Mouse (Mus musculus): ENCODE measurements around the gene Pcyox1.

Pcyox1 gene

DNA sequence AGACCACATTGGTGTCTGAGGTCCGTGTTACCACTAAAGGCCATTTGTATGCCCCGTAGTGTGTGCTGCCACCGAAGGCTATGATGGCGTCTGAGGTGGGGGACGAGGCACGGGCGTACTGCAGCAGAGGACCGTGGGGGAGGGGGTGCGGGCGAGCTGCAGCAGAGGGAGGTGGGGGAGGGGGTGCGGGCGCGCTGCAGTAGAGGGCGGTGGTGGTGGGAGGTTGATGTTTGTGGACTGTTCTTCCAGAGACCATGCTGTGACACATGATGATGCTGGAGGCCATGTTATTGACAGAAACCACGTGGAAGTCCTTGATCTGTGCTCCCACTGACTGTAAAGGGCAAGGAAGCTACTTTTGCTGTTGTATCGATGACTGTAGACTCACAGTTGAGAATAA, 13.6 kb downstream of the Pcyox1 start:
- no peak for TF ChIP-seq GATA4 (IDR thresholded peaks at IDR 0.05; ENCODE audit: insufficient replicate concordance, low read length)

DNA sequence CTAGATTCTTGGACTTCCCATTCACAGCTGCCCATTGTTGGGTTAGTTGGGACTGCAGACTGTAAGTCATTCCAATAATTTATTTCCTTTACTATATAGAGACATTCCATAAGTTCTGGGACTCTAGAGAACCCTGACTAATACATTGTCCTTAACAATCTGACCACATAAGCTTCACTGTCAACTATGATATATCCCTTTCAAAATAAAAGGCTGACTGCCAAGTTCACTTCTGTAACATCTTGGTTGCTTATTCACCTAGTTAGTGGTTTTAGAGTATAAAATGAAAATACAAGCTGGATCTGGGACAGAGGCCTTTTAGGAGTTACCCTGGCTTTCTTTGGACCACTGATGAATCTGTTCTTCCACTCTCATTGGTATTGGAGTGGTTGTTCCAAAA, 14.4 kb downstream of the Pcyox1 start:
- no peak for TF ChIP-seq GATA4 (IDR thresholded peaks at IDR 0.05; ENCODE audit: insufficient replicate concordance, low read length)

DNA sequence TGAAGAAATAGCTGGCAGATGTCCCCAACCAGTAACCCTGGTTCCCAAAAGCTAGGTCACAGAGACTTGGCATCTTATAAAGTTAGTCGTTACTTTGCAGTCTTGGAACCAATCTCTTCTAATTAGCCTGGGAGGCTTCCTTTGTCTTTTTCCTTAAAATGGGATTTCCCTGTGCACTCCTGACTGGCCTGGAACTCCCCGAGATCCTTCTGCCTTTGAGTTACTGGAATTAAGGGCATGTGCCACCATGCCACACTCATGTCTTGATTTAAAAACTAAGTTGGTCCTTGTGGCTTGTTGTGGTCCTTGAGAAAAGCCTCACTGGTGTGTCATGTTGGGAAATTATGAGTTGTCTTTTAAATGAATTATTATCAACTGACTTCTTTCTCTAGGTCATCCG, 18.6 kb downstream of the Pcyox1 start:
- no peak for TF ChIP-seq GATA4 (IDR thresholded peaks at IDR 0.05; ENCODE audit: insufficient replicate concordance, low read length)

DNA sequence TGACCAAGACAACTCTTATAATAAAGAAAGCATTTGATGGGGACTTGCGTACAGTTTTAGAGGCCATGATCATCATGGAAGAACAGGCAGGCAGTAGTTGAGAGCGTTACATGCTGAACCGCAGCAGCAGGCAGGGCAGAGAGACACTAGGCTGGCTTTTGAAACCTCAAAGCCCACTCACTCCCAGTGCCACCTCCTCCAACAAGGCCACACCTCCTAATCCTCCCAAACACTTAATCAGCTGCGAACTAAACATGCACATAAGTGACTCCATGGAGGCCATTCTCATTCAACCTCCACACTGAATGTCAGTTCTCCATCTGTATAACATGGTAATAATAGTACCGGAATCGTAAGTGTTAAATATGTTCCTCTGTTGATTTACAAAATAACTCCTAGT, 23.4 kb downstream of the Pcyox1 start:
- no peak for TF ChIP-seq GATA4 (IDR thresholded peaks at IDR 0.05; ENCODE audit: insufficient replicate concordance, low read length)

DNA sequence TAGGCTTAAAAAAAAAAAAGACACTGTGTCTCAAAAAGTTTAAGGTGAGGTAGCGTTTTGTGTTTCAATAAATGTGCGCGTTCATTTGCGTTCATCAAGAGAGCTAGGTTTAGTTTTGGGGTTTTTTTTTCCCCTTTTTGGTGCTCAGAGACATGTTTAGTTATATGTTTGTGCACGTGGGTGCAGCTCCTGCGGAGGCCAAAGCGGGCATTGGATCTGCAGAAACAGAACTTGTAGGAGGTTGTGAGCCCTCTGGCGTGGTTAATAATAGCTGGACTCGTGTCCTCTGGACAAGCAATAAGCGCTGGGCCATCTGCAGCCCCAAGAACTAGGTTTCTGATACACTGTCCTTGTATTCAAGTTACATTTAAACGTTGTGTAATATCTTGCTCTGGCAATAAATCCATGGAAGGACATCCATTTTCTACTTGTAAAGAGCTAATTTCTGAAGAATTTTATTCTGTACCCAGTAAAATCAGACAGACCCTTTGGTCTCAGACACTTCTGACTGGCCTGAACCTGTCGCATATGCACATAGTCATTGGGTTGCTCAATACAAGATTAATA, 24.9 kb downstream of the Pcyox1 start:
- TF ChIP-seq GATA4 (IDR thresholded peaks at IDR 0.05; ENCODE audit: insufficient replicate concordance, low read length): no peak

DNA sequence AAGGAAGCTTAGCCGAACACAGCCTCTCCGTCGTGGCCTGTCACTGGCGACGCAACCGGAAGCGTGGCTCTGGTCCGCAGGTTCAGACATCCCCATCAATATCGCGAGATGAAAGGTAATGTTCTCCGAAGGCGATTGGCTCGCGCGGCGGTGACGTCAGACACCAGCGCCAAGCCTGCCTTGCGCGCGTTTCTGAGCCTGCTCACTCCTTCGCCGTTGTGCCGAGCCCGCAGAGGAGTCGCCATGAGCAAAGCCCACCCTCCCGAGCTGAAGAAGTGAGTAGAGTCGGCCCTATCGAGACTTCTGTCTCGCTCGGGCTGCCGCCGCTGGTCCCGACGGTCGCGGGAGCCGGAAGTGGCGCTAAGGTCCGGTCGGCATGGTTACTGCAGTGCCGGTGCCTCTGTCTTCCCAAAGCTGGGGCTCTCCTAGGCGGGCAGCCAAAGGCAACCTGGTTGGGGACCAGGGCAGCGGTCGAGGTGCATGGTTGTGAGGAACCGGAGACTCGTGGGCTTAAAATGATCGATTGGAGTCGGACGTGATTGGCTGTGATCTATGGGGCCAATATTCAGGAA, 25.5 kb downstream of the Pcyox1 start:
- TF ChIP-seq GATA4 (IDR thresholded peaks at IDR 0.05; ENCODE audit: insufficient replicate concordance, low read length): peak; percentile 53; the same call in 1 of the 2 replicates

DNA sequence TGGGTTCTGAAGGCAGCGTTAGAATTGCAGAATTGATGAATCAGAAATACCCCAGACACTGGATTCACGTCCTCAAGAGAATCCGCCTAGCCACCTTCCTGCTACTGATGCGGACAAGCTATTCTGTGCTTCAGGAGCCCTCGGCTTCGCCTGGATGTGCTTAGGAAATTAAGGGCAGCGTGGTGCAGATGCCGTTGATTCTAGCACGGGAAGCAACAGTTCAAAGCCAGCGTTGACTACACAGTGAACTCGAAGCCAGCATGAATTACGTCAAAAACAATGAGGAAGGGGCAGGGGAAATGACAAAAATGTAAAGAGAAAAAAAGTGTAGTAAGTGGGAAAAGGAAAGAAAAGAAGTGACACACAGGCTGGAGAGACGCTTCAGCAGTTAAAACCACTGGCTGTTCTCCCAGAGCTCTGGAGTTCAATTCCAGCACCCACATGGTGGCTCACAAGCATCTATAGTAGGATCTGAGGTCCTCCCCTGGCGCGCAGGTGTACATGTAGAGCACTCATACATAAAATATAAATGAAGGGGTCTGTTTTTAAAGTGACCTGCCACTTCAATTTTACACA, 26.1 kb downstream of the Pcyox1 start, which contains the start of gene Snrpg:
Gene Snrpg (plus strand): TSS at position 541 of the 576 bp plus-strand sequence.
- TF ChIP-seq GATA4 (IDR thresholded peaks at IDR 0.05; ENCODE audit: insufficient replicate concordance, low read length): no peak

DNA sequence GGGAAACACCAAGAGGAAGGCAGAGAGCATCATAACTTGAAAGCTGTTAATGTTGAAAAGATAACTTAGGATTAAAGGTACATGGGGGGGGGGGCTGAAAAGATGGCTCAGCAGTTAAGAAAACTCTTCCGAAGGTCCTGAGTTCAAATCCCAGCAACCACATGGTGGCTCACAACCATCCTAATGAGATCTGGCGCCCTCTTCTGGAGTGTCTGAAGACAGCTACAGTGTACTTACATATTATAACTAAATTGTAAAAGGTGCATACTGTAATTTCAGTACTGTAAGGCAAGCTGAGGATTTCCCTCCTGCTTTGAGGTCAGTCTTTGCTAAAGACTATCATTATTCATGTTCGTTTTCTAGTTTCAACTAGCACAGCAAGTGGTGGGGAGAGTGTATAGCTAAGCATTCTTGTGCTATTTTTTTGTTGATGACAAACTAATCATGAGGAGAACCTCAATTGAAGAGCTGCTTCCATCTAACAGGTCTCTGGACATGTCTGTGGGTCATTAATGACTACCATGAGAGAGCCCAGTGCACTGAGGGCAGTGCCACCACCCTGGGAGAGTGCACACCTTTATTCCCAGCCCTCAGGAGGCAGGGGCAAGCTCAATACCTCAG, 26.8 kb downstream of the Pcyox1 start:
- TF ChIP-seq GATA4 (IDR thresholded peaks at IDR 0.05; ENCODE audit: insufficient replicate concordance, low read length): no peak

DNA sequence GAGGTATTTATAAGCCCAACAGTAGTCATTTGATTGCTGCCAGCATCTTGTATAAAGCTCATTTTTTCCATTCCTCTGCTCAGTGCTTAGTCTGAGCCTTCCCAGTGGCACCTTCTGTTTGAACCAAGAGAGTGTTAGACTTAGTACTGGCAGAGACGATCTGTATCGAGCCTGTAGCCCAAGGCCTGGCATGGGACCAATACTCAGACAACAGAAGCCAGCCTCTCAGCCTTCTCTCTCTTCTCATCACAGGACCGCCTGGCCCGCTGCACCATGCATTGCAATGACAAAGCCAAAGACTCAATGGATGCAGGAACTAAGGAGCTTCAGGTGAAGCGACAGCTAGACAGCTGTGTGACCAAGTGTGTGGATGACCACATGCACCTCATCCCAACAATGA, 28.5 kb downstream of the Pcyox1 start:
- TF ChIP-seq GATA4 (IDR thresholded peaks at IDR 0.05; ENCODE audit: insufficient replicate concordance, low read length): no peak

DNA sequence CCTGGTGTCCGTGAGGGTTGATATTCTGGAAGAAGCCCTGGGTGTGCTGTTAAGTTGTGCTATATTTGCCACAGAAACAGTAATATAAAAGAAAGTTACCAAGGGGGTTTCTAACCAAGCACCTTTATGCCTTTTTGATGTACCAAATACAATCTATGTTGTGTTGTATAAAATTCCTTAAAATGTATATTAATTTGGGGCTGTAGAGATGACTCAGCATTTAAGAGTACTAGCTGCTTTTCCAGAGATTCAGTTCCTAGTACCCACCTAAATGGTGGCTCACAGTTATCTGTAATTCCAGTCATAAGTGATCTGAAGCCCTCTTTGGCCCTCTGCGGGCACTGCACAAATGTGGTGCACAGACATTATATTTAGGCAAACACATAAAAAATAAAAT, 30.1 kb downstream of the Pcyox1 start:
- TF ChIP-seq GATA4 (IDR thresholded peaks at IDR 0.05; ENCODE audit: insufficient replicate concordance, low read length): no peak

DNA sequence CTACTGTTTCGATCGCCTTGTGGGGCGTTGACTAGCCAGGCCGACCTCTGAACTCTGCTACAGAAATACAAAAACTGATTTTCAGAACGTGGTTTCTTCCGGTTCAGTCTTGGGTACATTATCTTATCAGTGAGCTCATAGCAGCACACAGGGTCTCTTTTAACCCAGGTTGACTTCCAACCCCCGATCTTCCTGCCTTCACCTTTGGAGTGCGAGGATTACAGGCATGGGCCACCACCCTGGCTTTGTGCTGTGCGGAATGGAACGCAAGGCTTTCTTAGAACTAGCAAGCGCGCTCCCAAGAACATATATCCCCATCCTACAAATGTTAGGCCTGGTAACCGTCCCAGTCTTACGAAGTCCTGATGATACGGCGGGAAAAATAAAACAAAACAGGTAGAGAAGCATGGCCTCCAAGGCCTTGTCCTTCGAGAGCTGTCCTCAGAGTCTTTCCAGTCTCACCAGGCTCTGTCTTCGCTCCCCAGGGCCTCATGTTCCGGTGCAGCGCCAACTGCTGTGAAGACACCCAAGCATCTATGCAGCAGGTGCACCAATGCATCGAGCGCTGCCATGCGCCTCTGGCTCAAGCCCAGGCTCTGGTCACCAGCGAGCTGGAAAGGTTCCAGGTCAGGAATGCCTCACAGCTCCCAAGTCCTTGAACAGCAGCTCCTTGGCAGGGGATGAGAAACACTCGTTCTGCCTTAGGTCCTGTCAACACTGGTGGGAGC, 30.7 kb downstream of the Pcyox1 start:
- TF ChIP-seq GATA4 (IDR thresholded peaks at IDR 0.05; ENCODE audit: insufficient replicate concordance, low read length): peak; percentile 65; the same call in 1 of the 2 replicates

DNA sequence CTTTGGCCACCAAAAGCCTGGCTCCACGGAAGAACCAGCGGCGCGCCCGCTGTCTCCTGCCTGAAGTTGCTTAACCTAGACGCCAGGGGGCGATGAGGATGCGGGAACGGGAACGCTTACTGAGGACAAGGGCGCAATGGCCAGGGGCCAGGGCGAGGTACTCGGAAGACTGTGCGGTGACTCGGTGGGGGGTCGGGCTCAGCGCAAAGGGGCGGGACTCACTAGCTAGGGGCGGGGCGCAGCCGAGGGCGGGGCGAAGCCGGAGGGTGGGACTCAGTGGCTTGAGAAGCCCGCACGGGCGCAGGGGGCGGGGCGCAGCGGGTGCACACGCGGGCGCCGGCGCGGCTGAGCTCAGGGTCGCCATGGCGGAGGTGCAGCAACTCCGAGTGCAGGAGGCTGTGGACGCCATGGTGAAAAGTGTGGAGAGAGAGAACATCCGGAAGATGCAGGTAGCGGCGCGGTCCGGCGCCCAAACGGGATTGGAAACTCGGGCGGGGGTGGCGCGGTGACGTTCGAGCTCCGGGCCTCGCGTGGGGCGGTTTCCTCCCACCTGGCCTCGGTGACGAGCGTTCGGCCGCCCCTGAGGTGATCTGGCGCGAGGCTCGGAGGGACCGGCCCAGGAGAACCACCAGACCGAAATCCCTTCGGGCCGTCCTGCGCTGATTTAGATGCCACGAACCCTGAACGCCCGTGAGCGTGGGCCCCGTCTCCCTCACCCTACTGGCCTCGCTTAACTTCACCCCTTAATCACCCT, 31.4 kb downstream of the Pcyox1 start, which contains the start of gene Fam136a:
Gene Fam136a (plus strand): TSS at position 276 of the 754 bp plus-strand sequence.
- no peak for TF ChIP-seq GATA4 (IDR thresholded peaks at IDR 0.05; ENCODE audit: insufficient replicate concordance, low read length)

DNA sequence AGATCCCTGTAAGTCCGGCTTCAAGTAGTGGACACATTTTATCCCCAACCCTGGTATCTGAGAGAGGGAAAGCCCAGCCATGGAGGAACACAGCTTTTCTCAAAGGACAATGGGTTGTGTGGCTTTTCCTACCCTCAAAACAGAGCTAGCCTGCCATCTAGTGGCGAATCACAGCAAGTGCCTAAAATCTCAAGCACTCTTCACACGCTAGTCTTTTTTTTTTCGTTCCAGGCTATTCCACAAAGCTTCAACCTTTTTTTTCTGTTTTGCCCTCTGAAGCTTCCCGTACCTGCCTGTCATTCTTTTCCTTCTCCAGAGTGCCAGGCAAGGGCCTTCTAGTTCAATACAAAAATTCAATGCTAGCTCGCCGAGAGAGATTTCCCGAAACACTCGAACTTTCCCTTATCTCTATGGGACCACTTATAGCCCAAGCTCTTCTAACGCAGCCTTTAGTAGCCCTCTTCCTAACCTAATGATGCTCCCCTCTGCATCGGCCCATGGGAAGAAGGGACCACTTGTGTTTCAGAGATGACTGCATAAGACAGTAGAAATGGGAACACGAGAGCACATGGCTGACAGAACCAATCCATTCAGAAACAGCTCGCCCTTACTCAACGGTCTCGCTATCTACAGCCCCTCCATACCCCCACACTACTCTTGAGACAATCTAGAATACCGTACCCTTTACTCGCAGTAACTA, 32.4 kb downstream of the Pcyox1 start:
- peak; percentile 7; the same call in 1 of the 2 replicates for TF ChIP-seq GATA4 (IDR thresholded peaks at IDR 0.05; ENCODE audit: insufficient replicate concordance, low read length)

DNA sequence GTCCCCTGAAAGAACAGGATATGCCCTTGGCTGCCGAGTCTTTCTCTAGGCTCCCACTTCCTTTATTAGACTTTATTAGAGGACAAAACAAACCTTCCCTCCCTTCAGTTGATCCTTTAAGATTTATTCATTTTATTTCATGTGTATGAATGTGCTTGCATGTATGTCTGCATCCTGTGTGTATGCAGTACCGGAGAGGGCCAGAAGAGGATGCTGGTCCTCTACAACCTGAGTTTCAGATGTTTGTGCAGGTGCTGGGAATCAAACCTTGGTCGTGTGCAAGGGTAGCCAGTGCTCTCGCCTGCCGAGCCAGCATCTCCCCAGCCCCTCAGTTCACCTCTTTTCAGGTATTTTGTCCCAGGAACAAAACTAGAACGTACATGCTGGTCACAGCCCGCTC, 35.6 kb downstream of the Pcyox1 start:
- no peak for TF ChIP-seq GATA4 (IDR thresholded peaks at IDR 0.05; ENCODE audit: insufficient replicate concordance, low read length)

All from liver, adult (tissue).